Mouse (Mus musculus) adrenal gland, adult 8-10 months (tissue): ENCODE measurements around the gene Gm1330. TPM values are rescaled to one million over a fixed set of nuclear protein-coding genes. Genes with fewer than 3 reads are reported as not detected.
"Not testable (repeated sequence)": the region's sequence is repeated elsewhere in the genome, so short reads cannot be mapped to it uniquely, and the experiment has no call there.

Source experiments
- DNase-seq: peaks from one replicate; pipeline ENCODE4 v3.0.0; 2022
- total RNA-seq, 4 experiments: library from RNA; stranded (reverse); gene quantifications; 2 replicates each; pipeline ENCODE4 v1.2.4; 2022

Gene Gm1330
- total RNA-seq: not detected

- DNase-seq: no peak
These were observed at the start of gene Gm1330 for GRCm38 (mm10) chr2:149003151-149003550. TSS of gene Gm1330 (minus strand) at chr2:149003251.

- DNase-seq: not testable (repeated sequence)
These were observed 14.1 kb upstream of the Gm1330 start, which contains the start of gene Gm10750 for GRCm38 (mm10) chr2:149017137-149017536. TSS of gene Gm10750 (minus strand) at chr2:149017237.

GRCm38 (mm10) chr2:149004826-149005225 is 1.8 kb upstream of the Gm1330 start:
- DNase-seq: no peak

- DNase-seq: no peak
These were observed 7.9 kb downstream of the Gm1330 start for GRCm38 (mm10) chr2:148995133-148995532.

Other genes starting within 250 kb of the Gm1330 start
- not detected for gene Cst11, start 231.8 kb downstream of the Gm1330 start, total RNA-seq
- gene 8030411F24Rik, start 221.2 kb downstream of the Gm1330 start, total RNA-seq: not detected
- gene Cst12, start 213.9 kb downstream of the Gm1330 start, total RNA-seq: not detected
- gene Cst8, start 204.5 kb downstream of the Gm1330 start, total RNA-seq: 10 to 100 TPM in 2 of 4 experiments, 1 to 10 TPM in 2; 3.0 to 76.8 (median 23.1) TPM
- under 1 TPM in 1 of 4 experiments, not detected in 3; 0.32 TPM for gene Cst13, start 183.2 kb downstream of the Gm1330 start, total RNA-seq
- gene Cst9, start 168.1 kb downstream of the Gm1330 start, total RNA-seq: not detected
- gene 9230104L09Rik, start 138.2 kb downstream of the Gm1330 start, total RNA-seq: not detected
- gene Cst3, start 127.6 kb downstream of the Gm1330 start, total RNA-seq: 1,000 to 10,000 TPM in 1 of 4 experiments, 100 to 1,000 TPM in 3; 786 to 1,002 (median 918) TPM
- not detected for gene Gm10750, start 14.0 kb upstream of the Gm1330 start, total RNA-seq